Mouse (Mus musculus): ENCODE results near the gene Zfp13.

- TF ChIP-seq CTCF (conservative IDR thresholded peaks at IDR 0.05; ENCODE audit: low read length) (no peak), NANOG (IDR thresholded peaks at IDR 0.05; ENCODE audit: borderline replicate concordance, low read length) (no peak)
Measured at GRCm38 (mm10) chr17:23598582-23599552, at the start of gene Zfp13.
